Comparison of ENCODE assay signal across 8 mouse cellular contexts in the genomic region with DNA sequence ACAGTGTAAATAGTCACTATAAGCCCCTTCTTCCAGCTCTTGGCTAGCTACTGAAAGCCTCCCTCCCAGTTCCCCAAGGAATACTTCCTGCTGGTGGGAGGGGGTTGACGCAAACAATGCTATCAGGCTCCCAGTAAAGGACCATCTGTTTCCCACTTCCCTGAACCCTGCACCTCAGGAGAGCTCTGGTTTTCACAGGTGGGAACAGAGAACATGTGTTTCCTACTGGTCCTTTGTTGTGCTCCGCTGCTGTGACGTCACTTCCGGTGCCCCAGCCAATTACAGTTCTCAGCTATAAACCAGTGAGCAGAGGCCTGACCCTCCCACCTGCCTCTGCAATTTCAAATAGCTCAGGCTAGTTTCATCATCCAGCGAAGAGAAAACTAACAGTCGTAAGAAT. TPM values are rescaled to one million over a fixed set of nuclear protein-coding genes. Genes with fewer than 3 reads are reported as not detected.
DNase-seq lines count a peak whose midpoint lies in the region; ATAC-seq lines count a peak whose summit lies in the region.
"Had no signal": no experiment of that assay in that cellular context is flagged by ENCODE, and none has a peak within 500 bp of the region (broad histone marks: within the 10 kb centered on the region; RNA-seq: fewer than 3 reads in every experiment).

A gene (minus strand): TSS at position 206 of the 400 bp plus-strand sequence.

- H3K27ac ChIP-seq in embryonic facial prominence, embryonic 12.5 days, result no peak within 1 kb of the TSS
- no peak within 1 kb of the TSS for H3K27ac ChIP-seq in limb, embryonic 13.5 days
- no peak within 1 kb of the TSS for H3K27ac ChIP-seq in stomach, embryonic 16.5 days (ENCODE audit: low read length)

- H3K4me2 ChIP-seq in embryonic facial prominence, embryonic 12.5 days (replicated peaks), result no peak within 1 kb of the TSS
- H3K4me2 ChIP-seq in limb, embryonic 13.5 days (replicated peaks), result 0 out of 2 replicates have a peak within 1 kb of the TSS, but pooled peaks have one; percentile 7
- H3K4me2 ChIP-seq in stomach, embryonic 16.5 days (ENCODE audit: low read depth, low read length), result no peak within 1 kb of the TSS

- no peaks in the 10 kb centered on the region for H3K27me3 ChIP-seq in embryonic facial prominence, embryonic 12.5 days
- no peaks in the 10 kb centered on the region for H3K27me3 ChIP-seq in limb, embryonic 13.5 days
- no peaks in the 10 kb centered on the region for H3K27me3 ChIP-seq in stomach, embryonic 16.5 days (ENCODE audit: control insufficient read depth, insufficient read depth, low read length)

- 73% methylated on average over 6 of the region's 6 CpGs for WGBS in embryonic facial prominence, embryonic 12.5 days
- 61% methylated on average over 6 of the region's 6 CpGs for WGBS in limb, embryonic 13.5 days
- WGBS in stomach, embryonic 16.5 days, result 69% methylated on average over 6 of the region's 6 CpGs

- H3K4me1 ChIP-seq in embryonic facial prominence, embryonic 12.5 days, result peaks cover 6% of the 10 kb centered on the region; the same call in 1 of the 2 replicates
- peaks cover 20% of the 10 kb centered on the region for H3K4me1 ChIP-seq in limb, embryonic 13.5 days
- no peaks in the 10 kb centered on the region; the same call in 1 of the 2 replicates for H3K4me1 ChIP-seq in stomach, embryonic 16.5 days (ENCODE audit: control insufficient read depth, insufficient read depth, low read length)

- ATAC-seq in embryonic facial prominence, embryonic 12.5 days (ENCODE audit: insufficient number of reproducible peaks, insufficient read depth, low FRiP score, low TSS enrichment), result peak; percentile 71; the same call in 1 of the 2 replicates
- ATAC-seq in limb, embryonic 13.5 days (ENCODE audit: low FRiP score, low read depth), result no peak
- ATAC-seq in stomach, embryonic 16.5 days (ENCODE audit: insufficient read depth, low FRiP score), result peak; percentile 75

- no peak within 1 kb of the TSS for H3K9ac ChIP-seq in embryonic facial prominence, embryonic 12.5 days
- H3K9ac ChIP-seq in limb, embryonic 13.5 days, result no peak within 1 kb of the TSS
- H3K9ac ChIP-seq in stomach, embryonic 16.5 days (ENCODE audit: low read length), result no peak within 1 kb of the TSS

- H3K9me3 ChIP-seq in embryonic facial prominence, embryonic 12.5 days, result no peaks in the 10 kb centered on the region
- no peaks in the 10 kb centered on the region for H3K9me3 ChIP-seq in limb, embryonic 13.5 days
- H3K9me3 ChIP-seq in stomach, embryonic 16.5 days (replicated peaks; ENCODE audit: control insufficient read depth, low read length), result no peaks in the 10 kb centered on the region

- DNase-seq in NIH3T3 (ENCODE audit: low read depth), result peak; percentile 20
- peak; percentile 78 for DNase-seq in heart, postnatal 4 days
- no peak for DNase-seq in cerebellum, adult 18-20 months
- no peak for DNase-seq in ovary, postnatal 14 days (ENCODE audit: low spot score)

- H3K4me3 ChIP-seq in embryonic facial prominence, embryonic 12.5 days, result no peak within 1 kb of the TSS
- H3K4me3 ChIP-seq in limb, embryonic 13.5 days, result no peak within 1 kb of the TSS
- no peak within 1 kb of the TSS for H3K4me3 ChIP-seq in stomach, embryonic 16.5 days (replicated peaks; ENCODE audit: low read length)

- no peaks in the 10 kb centered on the region for H3K36me3 ChIP-seq in embryonic facial prominence, embryonic 12.5 days
- H3K36me3 ChIP-seq in limb, embryonic 13.5 days, result no peaks in the 10 kb centered on the region
- H3K36me3 ChIP-seq in stomach, embryonic 16.5 days (ENCODE audit: control insufficient read depth, insufficient read depth, low read length), result no peaks in the 10 kb centered on the region

RNA-seq across cellular contexts. Expression of the gene that starts here (rescaled TPM):
- 0.70 and 0.77 TPM in 2 replicates for polyA plus RNA-seq in embryonic facial prominence, embryonic 12.5 days (2016; fragmentation: Nextera tagmentation; extraction: Ambion mirVana)
- total RNA-seq in heart, postnatal 4 days (2021), result 1 to 10 TPM; 5.8 to 6.6 TPM
- 0.90 and 0.98 TPM in 2 replicates for polyA plus RNA-seq in limb, embryonic 13.5 days (2015; fragmentation: Nextera tagmentation; extraction: Ambion mirVana)
- 0.71 and 1.2 TPM in 2 replicates for polyA plus RNA-seq in stomach, embryonic 16.5 days (2015; fragmentation: Nextera tagmentation; extraction: Ambion mirVana)
- total RNA-seq: common myeloid progenitor, adult 5-6 weeks had no signal

Comparison
In these comparisons a context has a peak if more than half of its experiments do, and no peak if none do; other contexts are left out.
1. Peak in ATAC-seq in embryonic facial prominence, embryonic 12.5 days; RNA of the gene not detected or under 1 TPM.
2. DNase-seq: peak in NIH3T3 (single experiment) and heart, postnatal 4 days (single experiment); none in cerebellum, adult 18-20 months (0 of 2) and ovary, postnatal 14 days (single experiment).